Mouse (Mus musculus): ENCODE measurements around the gene Strn. TPM values are rescaled to one million over a fixed set of nuclear protein-coding genes. Genes with fewer than 3 reads are reported as not detected.

The Strn gene
- 11.0 TPM for polyA plus RNA-seq (2017; shearing (Covaris generic))

GRCm38 (mm10) chr17:78737096-78737495 is at the start of gene Strn:
Gene Strn (minus strand): TSS chr17:78737196.

Other genes starting within 250 kb of the Strn start
- not detected for gene Vit, start 229.1 kb downstream of the Strn start, polyA plus RNA-seq (2017; shearing (Covaris generic))
- gene Heatr5b, start 98.2 kb upstream of the Strn start, polyA plus RNA-seq (2017; shearing (Covaris generic)) = 32.1 TPM
- gene Gpatch11, start 98.4 kb upstream of the Strn start, polyA plus RNA-seq (2017; shearing (Covaris generic)) = 95.2 TPM
- gene Eif2ak2, start 145.4 kb upstream of the Strn start, polyA plus RNA-seq (2017; shearing (Covaris generic)) = 29.0 TPM
- gene Sult6b1, start 169.8 kb upstream of the Strn start, polyA plus RNA-seq (2017; shearing (Covaris generic)) = 0.83 TPM
- 58.1 TPM for gene Cebpzos, start 179.3 kb upstream of the Strn start, polyA plus RNA-seq (2017; shearing (Covaris generic))
- gene Cebpz, start 199.9 kb upstream of the Strn start, polyA plus RNA-seq (2017; shearing (Covaris generic)) = 97.2 TPM
- gene Ndufaf7, start 199.9 kb upstream of the Strn start, polyA plus RNA-seq (2017; shearing (Covaris generic)) = 54.0 TPM